Comparison of ENCODE assay signal across 9 mouse cellular contexts in genomic region chr19:6502543-6503319, GRCm38 (mm10). TPM values are rescaled to one million over a fixed set of nuclear protein-coding genes. Genes with fewer than 3 reads are reported as not detected.
DNase-seq lines count a peak whose midpoint lies in the region; ATAC-seq and TF ChIP-seq lines count a peak whose summit lies in the region.
"Had no signal": no experiment of that assay in that cellular context is flagged by ENCODE, and none has a peak within 500 bp of the region (broad histone marks: within the 10 kb centered on the region; RNA-seq: fewer than 3 reads in every experiment).

No protein-coding gene starts in this region.

- TF ChIP-seq POLR2A in cerebellum, adult 2 months (IDR thresholded peaks at IDR 0.05; ENCODE audit: borderline replicate concordance, insufficient read depth, low read length): no peak

- H3K4me1 ChIP-seq in cerebellum, adult 2 months (ENCODE audit: control insufficient read depth, insufficient read depth, low read length): peaks cover 37% of the 10 kb centered on the region
- H3K4me1 ChIP-seq in forebrain, embryonic 10.5 days: peaks cover 84% of the 10 kb centered on the region
- peaks cover 92% of the 10 kb centered on the region for H3K4me1 ChIP-seq in hindbrain, embryonic 13.5 days (replicated peaks)
- peaks cover 20% of the 10 kb centered on the region for H3K4me1 ChIP-seq in stomach, embryonic 15.5 days

- peak overlapping the region; percentile 94 for H3K4me2 ChIP-seq in hindbrain, embryonic 13.5 days
- H3K4me2 ChIP-seq in stomach, embryonic 15.5 days: peak overlapping the region; percentile 72

- H3K4me3 ChIP-seq in cerebellum, adult 2 months (replicated peaks; ENCODE audit: insufficient read depth, low read depth, low read length): peak overlapping the region; percentile 98
- H3K4me3 ChIP-seq in forebrain, embryonic 10.5 days: peak overlapping the region; percentile 59
- H3K4me3 ChIP-seq in hindbrain, embryonic 13.5 days: peak overlapping the region; percentile 91
- H3K4me3 ChIP-seq in stomach, embryonic 15.5 days (replicated peaks): peak overlapping the region; percentile 26

- peak; percentile 22 for ATAC-seq in hindbrain, embryonic 13.5 days (ENCODE audit: low FRiP score)
- ATAC-seq in stomach, embryonic 15.5 days (ENCODE audit: insufficient read depth, low FRiP score, low read depth): no peak

- peak overlapping the region; percentile 100 for H3K9ac ChIP-seq in hindbrain, embryonic 13.5 days
- no peak overlapping the region for H3K9ac ChIP-seq in stomach, embryonic 15.5 days

- peaks cover 27% of the 10 kb centered on the region for H3K36me3 ChIP-seq in forebrain, embryonic 10.5 days (replicated peaks)
- H3K36me3 ChIP-seq in hindbrain, embryonic 13.5 days: peaks cover 31% of the 10 kb centered on the region
- H3K36me3 ChIP-seq in stomach, embryonic 15.5 days: no peaks in the 10 kb centered on the region

- no peak for TF ChIP-seq CTCF in cerebellum, adult 2 months (IDR thresholded peaks at IDR 0.05; ENCODE audit: borderline replicate concordance, insufficient read depth, low read depth, low read length)

- H3K27me3 ChIP-seq in cerebellum, adult 2 months (ENCODE audit: control insufficient read depth, insufficient read depth, low read length): no peaks in the 10 kb centered on the region
- peaks cover 98% of the 10 kb centered on the region for H3K27me3 ChIP-seq in forebrain, embryonic 10.5 days (ENCODE audit: poor library complexity, severe bottlenecking)
- H3K27me3 ChIP-seq in hindbrain, embryonic 13.5 days: no peaks in the 10 kb centered on the region
- H3K27me3 ChIP-seq in stomach, embryonic 15.5 days (replicated peaks): peaks cover 75% of the 10 kb centered on the region

- no peaks in the 10 kb centered on the region for H3K9me3 ChIP-seq in forebrain, embryonic 10.5 days
- H3K9me3 ChIP-seq in hindbrain, embryonic 13.5 days: no peaks in the 10 kb centered on the region
- no peaks in the 10 kb centered on the region for H3K9me3 ChIP-seq in stomach, embryonic 15.5 days

- peak overlapping the region; percentile 26 for H3K27ac ChIP-seq in cerebellum, adult 2 months (ENCODE audit: insufficient read depth, low read length)
- peak overlapping the region; percentile 80 for H3K27ac ChIP-seq in forebrain, embryonic 10.5 days
- H3K27ac ChIP-seq in hindbrain, embryonic 13.5 days: peak overlapping the region; percentile 98
- no peak overlapping the region for H3K27ac ChIP-seq in stomach, embryonic 15.5 days

- peak; percentile 66 to 73 for DNase-seq in cerebellum, adult 2 months
- DNase-seq in cerebellum, adult 8-10 months: no peak
- peak; percentile 56 to 85 for DNase-seq in adrenal gland, adult (ENCODE audit: inconsistent age in 2 of 2, low spot score in 1 of 2)
- DNase-seq in forebrain, embryonic 10.5 days (ENCODE audit: extremely low spot score, low spot score): peak; percentile 73
- peak; percentile 53 to 69 for DNase-seq in layer of hippocampus, postnatal 14 days (ENCODE audit: low spot score in 2 of 2)
- peak; percentile 56 to 64 for DNase-seq in lung, postnatal 4 days

- WGBS in cerebellum, adult 2 months: under 1% methylated on average over 20 of the region's 20 CpGs
- 5% methylated on average over 20 of the region's 20 CpGs for WGBS in forebrain, embryonic 10.5 days
- WGBS in hindbrain, embryonic 13.5 days: 4% methylated on average over 20 of the region's 20 CpGs
- WGBS in stomach, embryonic 15.5 days: 4% methylated on average over 20 of the region's 20 CpGs

RNA-seq across cellular contexts. Expression of gene Slc22a12, which starts 40.1 kb away (rescaled TPM):
- 0.15 and 0.24 TPM in 2 replicates for polyA plus RNA-seq in cerebellum, adult 2 months (2012; rRNA removed)
- not detected in 2 replicates for polyA plus RNA-seq in forebrain, embryonic 10.5 days (2016; fragmentation: Nextera tagmentation; extraction: Ambion mirVana)
- 0.10 and 0.23 TPM in 2 replicates for polyA plus RNA-seq in hindbrain, embryonic 13.5 days (2015; fragmentation: Nextera tagmentation; extraction: Ambion mirVana)
- total RNA-seq in layer of hippocampus, postnatal 14 days (2021): 1 to 10 TPM; 1.5 to 2.4 TPM
- not detected in 2 replicates for polyA plus RNA-seq in stomach, embryonic 15.5 days (2015; fragmentation: Nextera tagmentation; extraction: Ambion mirVana)
- total RNA-seq: hematopoietic stem cell, adult 5-6 weeks had no signal

Comparison
In these comparisons a context has a peak if more than half of its experiments do, and no peak if none do; other contexts are left out.
1. H3K4me3 ChIP-seq: peak in every context shown above with its lines; median percentile 98 in cerebellum, adult 2 months; 91 in hindbrain, embryonic 13.5 days; 59 in forebrain, embryonic 10.5 days; 26 in stomach, embryonic 15.5 days.